Mouse (Mus musculus) G1E (cell line): ENCODE results near the gene Eef2k.

Experiments used
- CTCF ChIP-seq: IDR thresholded peaks from 2 replicates; pipeline ENCODE4 v1.5.1; 2012; ENCODE audit warnings: low read depth, low read length, inconsistent platforms, mixed read lengths
- TAL1 ChIP-seq: conservative IDR thresholded peaks from 2 replicates; pipeline ENCODE4 v1.6.1; 2012; ENCODE audit warnings: low read depth, low read length, inconsistent platforms, mixed read lengths

DNA sequence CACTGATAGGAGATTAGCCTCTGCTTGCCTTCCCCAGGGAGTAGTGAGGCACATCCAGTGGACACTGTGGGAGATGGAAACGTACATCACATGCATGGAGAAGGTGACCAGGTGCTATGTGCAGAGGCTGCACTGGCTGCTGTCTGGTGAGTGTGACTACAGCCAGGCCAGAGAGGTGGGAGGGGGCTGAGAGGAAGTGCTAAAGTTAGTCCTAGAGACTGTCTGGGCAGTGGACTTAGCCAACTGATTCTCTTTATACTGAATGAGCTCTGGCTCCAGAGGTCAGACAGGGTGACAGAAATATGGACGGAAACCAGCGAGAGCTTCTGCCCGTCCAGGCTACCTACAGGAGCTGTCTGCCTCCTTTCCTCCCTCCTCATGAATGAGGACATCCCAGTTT is 47.1 kb upstream of the Eef2k start:
- TF ChIP-seq CTCF: no peak
- TF ChIP-seq TAL1: no peak
